Mouse (Mus musculus): ENCODE data around the gene Erp29.

Gene Erp29

DNA sequence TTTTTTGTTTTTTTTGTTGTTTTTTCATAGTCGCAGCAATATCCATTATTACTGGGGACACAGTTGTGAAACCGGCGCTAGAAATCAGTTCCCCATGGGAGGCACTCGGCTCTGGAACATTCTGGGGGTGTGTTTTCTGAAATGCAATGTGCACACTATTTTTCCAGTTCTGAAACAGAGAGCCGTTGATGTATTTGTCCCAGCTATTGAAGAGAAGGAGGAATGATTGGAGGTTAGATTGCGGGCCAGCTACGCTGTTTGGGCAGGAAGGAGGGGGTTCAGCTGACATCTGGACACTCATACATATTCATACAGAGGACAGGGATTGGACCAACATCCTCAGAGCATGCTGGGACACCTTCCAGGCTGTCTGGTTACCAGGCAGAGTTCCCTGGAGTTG is 63.2 kb downstream of the Erp29 start:
- no peak for DNase-seq (ENCODE audit: low spot score)

DNA sequence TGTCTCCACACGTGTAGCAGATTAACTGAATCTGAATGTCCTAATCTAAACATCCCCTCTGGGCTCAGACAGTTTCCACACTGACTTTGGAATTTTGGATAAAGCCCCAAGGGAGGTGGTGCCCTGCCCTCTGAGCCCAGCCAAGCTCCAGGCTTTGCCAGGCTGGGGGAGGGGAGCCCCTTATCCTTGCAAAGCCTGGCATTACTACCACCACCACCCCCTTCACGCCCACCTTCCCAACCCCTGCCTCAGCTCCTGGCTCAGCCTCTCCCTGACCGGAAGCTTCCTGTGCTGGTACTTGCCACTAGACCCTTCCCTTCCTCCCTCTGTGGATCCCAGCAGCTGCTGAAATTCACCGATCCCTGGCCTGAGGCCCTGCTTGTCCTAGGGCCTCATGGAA is 65.2 kb downstream of the Erp29 start:
- no peak for DNase-seq (ENCODE audit: low spot score)

DNA sequence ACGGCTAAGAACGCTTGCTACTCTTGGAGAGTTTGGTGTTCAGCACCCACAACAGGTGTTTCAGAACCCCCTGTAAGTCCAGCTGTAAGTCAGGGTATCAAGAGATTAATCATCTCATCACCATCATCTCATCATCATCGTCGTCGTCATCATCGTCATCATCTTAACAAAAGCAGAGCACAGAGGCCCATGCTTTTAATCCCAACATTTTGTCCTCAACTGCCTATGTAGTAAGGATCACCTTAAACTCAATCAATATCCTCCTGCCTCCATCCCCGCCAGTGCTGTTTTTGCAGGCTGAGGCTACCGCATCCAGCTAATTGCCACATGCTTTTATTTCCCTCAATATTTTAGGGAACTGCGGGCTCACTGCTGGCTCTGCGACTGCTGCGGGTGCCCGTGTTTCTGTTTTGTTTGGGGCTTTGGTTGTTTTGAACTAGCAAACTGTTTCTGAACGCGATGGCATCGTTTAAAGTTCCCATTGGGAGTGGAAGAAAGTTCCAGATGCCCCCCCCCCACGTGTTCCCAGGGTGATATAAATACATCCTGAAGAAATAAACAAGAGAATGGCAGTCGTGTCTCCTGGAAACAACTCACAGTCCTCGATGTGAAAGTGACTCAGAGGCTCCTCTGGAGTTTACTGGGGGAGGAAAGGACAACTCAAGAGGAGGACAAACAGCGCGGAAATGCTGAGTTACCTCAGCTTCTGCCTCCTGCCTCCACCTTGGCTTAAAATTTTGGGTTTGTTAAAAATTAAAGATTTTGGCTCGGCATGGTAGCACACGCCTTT is 66.0 kb downstream of the Erp29 start:
- DNase-seq (ENCODE audit: low spot score): no peak

DNA sequence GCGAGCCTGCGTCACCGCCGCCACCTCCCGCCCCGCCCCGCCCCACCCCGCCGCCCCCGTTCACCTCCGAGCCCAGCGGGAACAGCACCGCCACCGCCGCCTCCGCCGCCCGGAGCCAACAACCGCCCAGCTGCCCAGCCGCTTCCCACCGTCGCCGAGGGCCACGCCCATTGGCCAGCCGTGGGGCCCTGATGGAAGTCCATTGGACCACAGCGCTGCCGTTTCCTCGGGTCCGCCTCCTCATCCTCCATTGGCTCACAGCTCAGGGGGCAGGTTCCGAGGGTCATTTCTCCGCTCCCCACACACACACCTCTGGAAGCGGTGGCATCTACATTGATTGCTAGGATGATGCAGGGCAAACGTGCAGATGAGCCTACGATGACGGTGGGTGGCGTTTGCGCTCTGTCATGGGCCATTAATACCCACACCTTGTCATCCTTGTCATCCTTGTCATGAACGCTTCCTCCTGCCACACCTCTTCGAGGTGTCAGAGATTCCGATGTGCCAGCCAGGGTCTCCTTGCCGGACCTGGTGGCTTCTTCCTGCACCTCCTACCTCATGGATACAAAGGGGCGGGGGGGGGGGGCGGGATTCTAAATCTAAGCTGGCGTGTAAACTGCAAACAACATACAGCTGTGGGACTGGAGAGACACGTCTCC is 66.7 kb downstream of the Erp29 start, which contains the start of gene Trafd1:
Trafd1 (minus strand) TSS at position 172 of the 659 bp plus-strand sequence.
- DNase-seq (ENCODE audit: low spot score): peak; percentile 93

DNA sequence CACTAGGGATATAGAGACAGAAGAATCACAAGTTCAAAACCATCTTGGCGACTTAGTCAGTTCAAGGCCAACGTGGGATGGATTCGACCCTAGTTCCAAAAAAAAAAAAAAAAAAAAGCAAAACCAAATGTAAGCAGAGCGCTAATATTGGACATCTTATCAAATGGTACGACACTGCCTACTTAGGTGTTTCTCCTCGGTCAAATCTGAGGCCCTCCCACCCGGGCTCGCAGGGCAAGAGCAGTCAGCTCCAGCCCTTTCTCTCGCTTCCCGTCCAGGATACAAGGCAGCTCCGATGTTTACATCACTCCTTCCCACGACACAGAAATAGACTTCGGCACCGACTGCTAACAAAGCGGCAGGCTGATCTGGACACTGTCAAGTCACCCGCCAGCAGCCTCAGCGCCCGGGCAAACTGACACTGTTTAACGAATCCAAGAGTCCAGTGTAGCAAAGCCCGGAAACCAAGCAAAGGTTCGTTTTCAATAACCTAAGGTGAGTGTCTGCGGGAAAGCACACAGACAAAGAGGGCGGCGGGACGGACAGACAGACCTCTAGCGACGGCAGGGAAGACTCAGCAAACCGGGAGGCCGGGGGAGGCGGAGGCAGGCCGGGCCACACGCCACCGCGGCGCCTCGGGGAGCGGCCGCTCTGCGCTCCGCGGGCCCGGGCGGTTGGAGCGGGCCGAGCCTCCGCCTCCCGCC is 67.4 kb downstream of the Erp29 start:
- peak; percentile 64 for DNase-seq (ENCODE audit: low spot score)

DNA sequence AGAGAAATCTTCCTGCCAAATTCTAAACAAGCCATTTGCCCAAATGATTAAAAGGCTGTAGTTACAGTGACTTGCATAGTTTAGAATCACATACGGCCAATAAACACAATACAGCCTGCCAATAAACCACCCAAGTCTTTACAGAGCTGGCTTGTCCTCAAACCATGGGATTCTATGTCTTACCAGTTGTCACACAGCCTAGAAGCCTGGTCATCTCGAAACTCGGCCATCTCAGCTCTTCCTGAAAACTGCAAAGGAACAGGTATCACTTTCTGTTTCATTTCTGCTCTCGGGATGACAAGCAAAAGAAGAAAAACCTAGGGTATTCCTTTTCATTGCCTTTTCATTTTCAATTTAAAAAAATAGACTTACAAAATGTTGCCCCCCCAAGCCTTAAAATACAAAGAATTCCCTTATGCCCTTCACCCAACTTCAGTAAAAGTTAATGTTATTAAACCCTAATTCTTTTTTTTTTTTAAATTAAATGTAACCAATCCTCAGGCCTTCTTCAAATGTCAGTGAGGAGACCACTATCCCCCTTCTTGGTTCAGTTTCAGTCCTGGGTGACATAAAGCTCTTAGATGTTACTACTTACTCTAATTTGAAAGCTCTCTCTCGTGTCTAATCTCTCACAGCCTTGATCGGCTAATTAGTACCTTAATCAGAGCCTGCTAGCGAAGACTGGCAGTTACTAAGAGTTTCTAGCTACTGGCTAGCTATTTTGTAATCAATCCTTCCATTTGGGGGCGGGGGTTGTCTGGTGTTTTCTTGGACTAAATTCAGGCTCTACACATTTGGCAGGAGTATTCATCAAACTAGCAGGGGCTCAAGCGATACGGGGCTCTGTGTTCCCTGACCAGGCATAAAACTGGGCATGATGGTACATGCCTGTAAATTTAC is 68.2 kb downstream of the Erp29 start:
- no peak for DNase-seq (ENCODE audit: low spot score)

DNA sequence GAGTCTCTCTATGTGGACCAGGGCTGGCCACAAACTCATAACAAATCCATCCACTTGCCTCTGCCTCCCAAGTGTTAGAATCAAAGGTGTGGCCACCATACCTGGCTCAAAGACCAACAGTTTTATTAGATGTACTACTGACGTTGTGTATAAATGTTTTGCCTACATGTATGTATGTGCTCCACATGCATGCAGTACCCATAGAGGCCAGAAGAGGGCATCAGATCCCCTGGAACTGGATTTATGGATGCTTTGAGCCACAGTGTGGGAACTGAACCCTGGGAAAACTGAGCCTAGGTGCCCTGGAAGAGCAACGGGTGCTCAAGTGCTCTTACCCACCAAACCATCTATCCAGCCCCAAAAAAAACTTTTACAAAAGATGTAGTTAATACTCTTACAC is 71.6 kb downstream of the Erp29 start:
- no peak for DNase-seq (ENCODE audit: low spot score)

DNA sequence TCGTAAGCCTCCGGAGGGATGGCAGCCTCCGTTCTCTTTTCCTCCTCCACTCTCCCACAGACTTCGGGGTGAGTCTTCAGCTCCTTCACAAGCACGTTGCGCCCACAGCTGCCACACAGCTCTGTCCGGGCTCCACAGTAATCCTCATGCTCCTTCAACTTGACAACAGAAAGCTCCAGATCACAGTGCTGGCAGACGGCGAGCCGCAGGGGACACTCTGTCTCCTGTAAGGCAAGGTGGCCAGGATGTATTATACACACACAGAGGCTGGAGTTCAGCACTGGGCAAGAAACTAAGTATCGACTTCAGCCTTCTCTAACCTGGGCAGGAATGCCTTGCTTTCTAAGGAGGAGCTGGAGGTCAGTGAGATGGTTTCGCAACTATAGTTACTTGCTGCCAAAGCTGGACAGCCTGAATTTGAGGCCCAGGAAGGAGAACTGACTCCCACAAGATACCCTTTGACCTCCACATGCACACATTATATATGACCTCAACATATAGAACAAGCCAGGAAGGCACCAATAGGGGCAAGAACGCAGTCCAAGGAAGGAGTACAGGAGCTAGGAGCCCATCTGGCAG is 73.5 kb downstream of the Erp29 start:
- peak; percentile 35 for DNase-seq (ENCODE audit: low spot score)
